Mouse (Mus musculus) liver, adult 2 months (tissue): ENCODE data around the gene Usp32. TPM values are rescaled to one million over a fixed set of nuclear protein-coding genes. Genes with fewer than 3 reads are reported as not detected.

Experiments
- DNase-seq: peaks from one replicate; pipeline ENCODE4 v3.0.0-alpha.2; 2011; ENCODE audit warnings: low read depth, low spot score; ENCODE audit errors: extremely low read depth
- H3K27ac ChIP-seq: fragments of 200-500 bp; replicated peaks from 2 replicates; pipeline ENCODE4 v1.5.1; 2012; ENCODE audit warnings: low read depth, mild to moderate bottlenecking, control low read depth, inconsistent platforms, low read length; ENCODE audit not compliant: insufficient read depth
- H3K27me3 ChIP-seq: fragments of 200-500 bp; 2 replicates; pipeline ENCODE4 v1.6.1; 2012; ENCODE audit warnings: mild to moderate bottlenecking, moderate library complexity, low read length, inconsistent platforms; ENCODE audit not compliant: control insufficient read depth, insufficient read depth
- H3K36me3 ChIP-seq: fragments of 200-500 bp; 2 replicates; pipeline ENCODE4 v1.6.1; 2012; ENCODE audit warnings: low read length, inconsistent platforms; ENCODE audit not compliant: control insufficient read depth, insufficient read depth
- H3K4me1 ChIP-seq: fragments of 200-500 bp; 2 replicates; pipeline ENCODE4 v1.6.1; 2011; ENCODE audit warnings: low read length; ENCODE audit not compliant: control insufficient read depth, insufficient read depth
- H3K4me3 ChIP-seq: fragments of 200-500 bp; 2 replicates; pipeline ENCODE4 v1.5.1; 2011; ENCODE audit warnings: low read depth, mild to moderate bottlenecking, control low read depth, low read length, moderate library complexity; ENCODE audit not compliant: insufficient read depth
- H3K79me2 ChIP-seq: fragments of 200-500 bp; 2 replicates; pipeline ENCODE4 v1.6.1; 2012; ENCODE audit warnings: inconsistent platforms, mild to moderate bottlenecking, low read length, moderate library complexity; ENCODE audit not compliant: control insufficient read depth, insufficient read depth
- H3K9ac ChIP-seq: fragments of 200-500 bp; 2 replicates; pipeline ENCODE4 v1.6.1; 2012; ENCODE audit warnings: low read depth, mild to moderate bottlenecking, control low read depth, inconsistent platforms, low read length
- CTCF ChIP-seq: fragments of 200-500 bp; IDR thresholded peaks from 2 replicates; pipeline ENCODE4 v1.5.1; 2011; ENCODE audit warnings: low read depth, low read length, control low read depth
- POLR2A ChIP-seq: fragments of 200-500 bp; IDR thresholded peaks from 2 replicates; pipeline ENCODE4 v1.6.1; 2011; ENCODE audit warnings: low read length, control low read depth; ENCODE audit not compliant: insufficient read depth; ENCODE audit errors: extremely low read depth
- WGBS: fragments of 180-500 bp; shearing (Covaris S2); methylation state at CpG from one replicate; pipeline ENCODE4 v1.1.7; 2018; 5-methylcytosine and 5-hydroxymethylcytosine counted together
- polyA plus RNA-seq: library from polyadenylated mRNA; depleted of rRNA; stranded (reverse); fragments of >200 nt; gene quantifications from 2 replicates; pipeline ENCODE4 v1.2.3, GENCODE M21; 2012
- total RNA-seq: library from RNA; depleted of rRNA; stranded (reverse); fragments of >200 nt; gene quantifications from 2 replicates; pipeline ENCODE4 v1.2.3, GENCODE M21; 2014

Usp32 gene
- total and polyA plus RNA-seq, 2 experiments = 3.2 to 28.7 TPM

DNA sequence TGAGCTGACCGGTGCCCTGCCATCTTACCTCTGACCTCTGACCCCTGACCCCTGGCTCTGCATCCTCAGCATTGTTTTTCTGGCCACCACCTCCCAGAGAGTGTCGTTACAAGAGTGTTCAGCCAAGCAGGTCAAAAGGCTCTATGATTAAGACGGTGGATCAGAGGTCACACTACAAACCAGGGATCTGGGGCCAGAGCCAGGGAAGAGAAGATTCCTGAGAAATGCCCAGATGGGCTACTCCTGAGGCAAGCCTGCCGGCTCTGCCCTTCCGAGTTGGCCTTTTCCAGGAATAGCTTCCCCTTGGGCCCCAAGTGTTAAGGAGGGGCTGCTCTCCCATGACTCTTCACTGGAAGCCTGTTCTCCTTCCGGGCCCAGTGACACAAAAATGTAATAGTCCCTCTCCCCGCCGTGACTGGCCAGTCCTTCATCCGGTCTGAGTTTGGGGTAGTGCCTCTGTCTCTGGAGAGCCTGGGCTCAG is 180.2 kb downstream of the Usp32 start:
- WGBS = 35% methylated on average over 9 of the region's 9 CpGs
- peak; percentile 41 for DNase-seq
- no peaks in the 10 kb centered on the region for H3K79me2 ChIP-seq
- no peak overlapping the region for H3K9ac ChIP-seq
- H3K4me1 ChIP-seq = peaks cover 3% of the 10 kb centered on the region; the same call in 1 of the 2 replicates
- no peaks in the 10 kb centered on the region for H3K36me3 ChIP-seq
- no peak overlapping the region for H3K27ac ChIP-seq
- peaks cover 4% of the 10 kb centered on the region; the same call in 1 of the 2 replicates for H3K27me3 ChIP-seq
- no peak overlapping the region for H3K4me3 ChIP-seq
- TF ChIP-seq CTCF = no peak
- no peak for TF ChIP-seq POLR2A

DNA sequence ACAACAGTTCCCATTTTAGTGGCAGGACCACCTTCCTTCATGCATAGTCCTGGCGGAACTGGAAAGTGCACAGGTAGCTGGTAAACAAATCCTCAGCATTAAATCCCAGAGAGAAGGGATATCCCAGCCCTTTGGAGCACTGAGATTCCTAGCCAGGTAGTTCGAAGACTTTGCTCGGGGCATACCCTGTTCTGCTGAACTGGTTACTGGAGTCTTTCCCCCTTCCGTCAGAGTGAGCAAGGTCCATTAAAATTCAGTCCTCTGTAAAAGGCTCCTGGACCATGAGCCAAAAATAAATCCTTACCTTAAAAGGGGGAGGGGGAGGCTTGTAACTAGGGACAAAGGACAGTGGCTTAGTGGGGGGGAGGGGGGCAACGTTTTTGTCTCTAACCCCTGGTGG is 180.8 kb downstream of the Usp32 start:
- Histone ChIP-seq H3K9ac (no peak overlapping the region), H3K36me3 (no peaks in the 10 kb centered on the region), H3K4me1 (peaks cover 3% of the 10 kb centered on the region; the same call in 1 of the 2 replicates), H3K27ac (no peak overlapping the region), H3K4me3 (no peak overlapping the region), H3K27me3 (peaks cover 4% of the 10 kb centered on the region; the same call in 1 of the 2 replicates), H3K79me2 (no peaks in the 10 kb centered on the region)
- no peak for TF ChIP-seq CTCF
- no peak for TF ChIP-seq POLR2A
- no peak for DNase-seq
- WGBS = 36% methylated on average over 5 of the region's 5 CpGs

DNA sequence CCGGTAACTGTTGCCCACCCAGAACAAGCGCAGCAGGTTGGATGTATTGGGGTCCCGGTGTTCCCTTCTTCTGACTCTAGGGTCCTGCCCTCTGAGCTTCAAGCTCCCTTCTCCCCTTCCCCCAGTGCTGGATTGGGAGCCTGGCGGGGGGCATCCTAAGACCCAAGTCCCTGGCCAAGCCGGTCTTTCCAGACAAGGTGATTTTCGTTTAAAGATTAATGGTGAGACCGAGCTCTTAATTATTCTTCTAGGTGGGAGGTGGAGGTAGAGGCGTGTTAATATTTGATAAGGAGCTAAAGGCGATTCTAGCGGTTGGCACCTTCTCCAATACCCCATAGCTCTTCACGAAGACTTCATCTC is 181.7 kb downstream of the Usp32 start:
- Histone ChIP-seq H3K36me3 (no peaks in the 10 kb centered on the region), H3K9ac (no peak overlapping the region), H3K27ac (no peak overlapping the region), H3K79me2 (no peaks in the 10 kb centered on the region), H3K4me1 (peaks cover 3% of the 10 kb centered on the region; the same call in 1 of the 2 replicates), H3K27me3 (peaks cover 4% of the 10 kb centered on the region; the same call in 1 of the 2 replicates), H3K4me3 (no peak overlapping the region)
- 6% methylated on average over 11 of the region's 11 CpGs for WGBS
- DNase-seq = no peak
- TF ChIP-seq POLR2A = no peak
- TF ChIP-seq CTCF = no peak

DNA sequence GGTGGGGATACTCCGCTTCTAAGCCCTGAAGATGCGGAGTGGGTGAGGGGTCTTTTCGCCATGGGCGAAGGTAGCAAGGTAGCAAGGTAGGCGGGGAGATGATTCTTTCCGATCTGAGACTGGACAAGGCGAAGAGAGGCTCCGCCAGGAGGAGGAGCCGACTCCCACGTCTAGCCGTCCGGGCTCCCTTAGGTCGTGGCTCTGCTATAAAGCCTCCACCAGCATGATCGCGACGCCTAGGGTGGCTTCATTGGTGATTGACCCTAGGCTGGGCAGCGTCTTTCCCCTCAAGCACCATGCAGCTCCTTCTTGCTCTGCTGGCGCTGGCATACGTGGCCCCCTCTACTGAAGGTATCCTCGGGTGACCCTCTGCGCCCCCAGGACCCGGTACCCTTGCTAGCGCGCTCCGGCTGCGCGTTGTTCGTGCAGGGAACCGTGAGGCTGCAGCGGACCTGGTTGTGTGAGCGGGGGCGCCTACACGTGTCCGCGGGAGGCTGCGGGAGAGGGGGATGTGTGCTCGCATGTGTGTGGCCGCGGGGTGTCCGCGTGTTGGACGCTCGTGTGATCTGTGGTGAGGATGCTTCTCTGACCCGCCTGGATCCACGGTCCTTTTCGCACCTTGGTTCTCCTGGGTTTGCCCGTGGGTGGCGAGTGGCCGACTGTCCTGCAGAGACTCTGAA is 182.2 kb downstream of the Usp32 start, which contains the start of gene Car4:
Gene Car4 (plus strand): TSS at position 196 of the 680 bp plus-strand sequence.
- Histone ChIP-seq H3K4me1 (peaks cover 3% of the 10 kb centered on the region; the same call in 1 of the 2 replicates), H3K9ac (no peak within 1 kb of the TSS), H3K27me3 (peaks cover 4% of the 10 kb centered on the region; the same call in 1 of the 2 replicates), H3K36me3 (no peaks in the 10 kb centered on the region), H3K4me3 (no peak within 1 kb of the TSS), H3K27ac (no peak within 1 kb of the TSS), H3K79me2 (no peaks in the 10 kb centered on the region)
- WGBS = 3% methylated on average over 49 of the region's 49 CpGs
- TF ChIP-seq CTCF (no peak), POLR2A (no peak)
- DNase-seq = no peak

DNA sequence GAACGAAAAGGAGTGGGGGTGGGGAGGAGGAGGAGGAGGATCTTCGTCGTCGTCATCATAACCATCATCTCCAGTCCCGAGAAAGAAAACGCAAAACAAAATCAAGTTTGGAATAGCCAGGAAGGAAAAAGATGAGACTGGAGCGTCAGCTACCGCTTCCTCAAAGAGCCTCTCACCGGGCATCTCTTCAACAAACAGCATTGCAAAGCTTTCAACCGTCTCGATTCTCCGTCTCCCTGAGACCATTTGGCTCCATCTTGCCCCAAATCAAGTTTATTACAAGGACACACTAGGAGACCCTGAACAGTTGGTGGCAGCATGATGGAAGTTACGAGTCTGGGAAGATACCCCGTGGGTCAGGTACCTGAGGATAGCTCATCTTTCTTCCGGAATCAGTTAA is 182.8 kb downstream of the Usp32 start:
- H3K27ac ChIP-seq = no peak overlapping the region
- peaks cover 3% of the 10 kb centered on the region; the same call in 1 of the 2 replicates for H3K4me1 ChIP-seq
- no peak overlapping the region for H3K9ac ChIP-seq
- no peaks in the 10 kb centered on the region for H3K79me2 ChIP-seq
- H3K36me3 ChIP-seq = no peaks in the 10 kb centered on the region
- H3K27me3 ChIP-seq = peaks cover 4% of the 10 kb centered on the region; the same call in 1 of the 2 replicates
- no peak overlapping the region for H3K4me3 ChIP-seq
- no peak for TF ChIP-seq POLR2A
- no peak for TF ChIP-seq CTCF
- DNase-seq = no peak
- WGBS = 11% methylated on average over 15 of the region's 15 CpGs

DNA sequence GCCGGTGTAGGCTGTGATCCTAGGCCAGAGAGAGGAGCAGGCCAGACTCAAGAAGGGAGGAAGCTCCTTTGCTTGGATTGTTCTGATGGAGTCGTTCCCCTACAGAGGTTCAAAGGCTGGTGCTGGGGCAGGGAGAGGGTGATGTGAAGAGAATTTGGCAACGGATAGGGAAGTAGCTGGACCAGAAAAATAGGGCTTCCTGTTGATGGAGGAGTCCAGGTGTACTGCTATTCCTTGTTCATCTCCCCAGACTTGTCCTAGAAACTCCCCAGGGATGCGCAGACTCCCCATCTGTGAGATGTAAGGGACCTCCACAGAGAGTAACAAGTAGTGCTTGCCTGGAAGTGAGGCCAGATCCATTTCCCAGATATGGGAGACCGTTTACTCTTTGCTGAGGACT is 183.6 kb downstream of the Usp32 start:
- Histone ChIP-seq H3K36me3 (no peaks in the 10 kb centered on the region), H3K27ac (no peak overlapping the region), H3K4me1 (peaks cover 3% of the 10 kb centered on the region; the same call in 1 of the 2 replicates), H3K4me3 (no peak overlapping the region), H3K27me3 (peaks cover 4% of the 10 kb centered on the region; the same call in 1 of the 2 replicates), H3K9ac (no peak overlapping the region), H3K79me2 (no peaks in the 10 kb centered on the region)
- no peak for TF ChIP-seq POLR2A
- no peak for TF ChIP-seq CTCF
- 38% methylated on average over 5 of the region's 5 CpGs for WGBS
- no peak for DNase-seq
